Mouse (Mus musculus): ENCODE data around the gene Sgcb. TPM values are rescaled to one million over a fixed set of nuclear protein-coding genes. Genes with fewer than 3 reads are reported as not detected.

Gene Sgcb
- 19.9 and 20.5 TPM in 2 replicates for polyA plus RNA-seq (2014; fragmentation: Nextera tagmentation; extraction: Ambion mirVana)

DNA sequence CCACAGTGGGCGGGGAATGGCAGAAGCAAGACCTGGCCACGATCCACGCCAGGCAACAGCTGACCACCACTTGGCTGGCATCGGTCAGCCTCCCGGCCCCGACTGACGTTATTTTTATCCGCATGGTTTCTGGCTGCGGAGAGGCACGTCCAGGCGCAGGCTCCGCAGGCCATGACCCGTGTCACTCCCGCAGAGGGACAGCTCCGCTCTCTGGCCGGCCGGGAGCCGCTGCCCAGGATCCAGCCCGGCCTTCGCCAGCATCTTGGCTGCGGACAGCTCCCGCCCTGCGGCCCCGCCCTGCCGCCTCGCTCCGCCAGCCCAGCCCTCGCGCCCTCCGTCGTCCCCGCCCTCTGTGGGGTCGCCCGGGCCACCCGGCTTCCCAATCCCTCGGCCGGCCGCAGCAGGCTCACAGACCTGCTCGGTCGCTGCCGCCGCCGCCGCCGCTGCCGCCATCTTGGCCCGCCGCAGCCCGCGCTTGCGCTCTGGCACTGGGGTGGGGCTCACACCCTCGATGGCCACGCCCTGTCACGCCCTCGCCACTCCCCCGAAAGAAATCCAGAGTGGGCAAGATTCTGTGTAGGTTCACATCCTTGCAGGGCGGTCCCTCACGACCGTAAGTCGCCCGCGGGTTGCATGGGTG is at the start of gene Sgcb:
Gene Sgcb, minus strand, starts transcription at position 530 of the 640 bp plus-strand sequence.
- Histone ChIP-seq H3K4me2 (ENCODE audit: low read depth, low read length, severe bottlenecking) (peak within 1 kb of the TSS; percentile 83), H3K9me3 (ENCODE audit: control insufficient read depth, low read length) (no peaks in the 10 kb centered on the region), H3K9ac (ENCODE audit: low read length) (peak within 1 kb of the TSS; percentile 84), H3K27ac (ENCODE audit: low read depth, low read length) (no peak within 1 kb of the TSS), H3K4me1 (replicated peaks; ENCODE audit: control insufficient read depth, insufficient read depth, low read length) (peaks cover 18% of the 10 kb centered on the region; the same call in 1 of the 2 replicates), H3K36me3 (ENCODE audit: control insufficient read depth, insufficient read depth, low read length) (no peaks in the 10 kb centered on the region), H3K27me3 (ENCODE audit: control insufficient read depth, insufficient read depth, low read length) (peaks cover 43% of the 10 kb centered on the region), H3K4me3 (ENCODE audit: low read depth, low read length) (peak within 1 kb of the TSS; percentile 81)
- under 1% methylated on average over 62 of the region's 62 CpGs for WGBS
- DNase-seq (ENCODE audit: low spot score) (peak; percentile 92), ATAC-seq (replicated peaks; ENCODE audit: low FRiP score) (peak; percentile 86)

DNA sequence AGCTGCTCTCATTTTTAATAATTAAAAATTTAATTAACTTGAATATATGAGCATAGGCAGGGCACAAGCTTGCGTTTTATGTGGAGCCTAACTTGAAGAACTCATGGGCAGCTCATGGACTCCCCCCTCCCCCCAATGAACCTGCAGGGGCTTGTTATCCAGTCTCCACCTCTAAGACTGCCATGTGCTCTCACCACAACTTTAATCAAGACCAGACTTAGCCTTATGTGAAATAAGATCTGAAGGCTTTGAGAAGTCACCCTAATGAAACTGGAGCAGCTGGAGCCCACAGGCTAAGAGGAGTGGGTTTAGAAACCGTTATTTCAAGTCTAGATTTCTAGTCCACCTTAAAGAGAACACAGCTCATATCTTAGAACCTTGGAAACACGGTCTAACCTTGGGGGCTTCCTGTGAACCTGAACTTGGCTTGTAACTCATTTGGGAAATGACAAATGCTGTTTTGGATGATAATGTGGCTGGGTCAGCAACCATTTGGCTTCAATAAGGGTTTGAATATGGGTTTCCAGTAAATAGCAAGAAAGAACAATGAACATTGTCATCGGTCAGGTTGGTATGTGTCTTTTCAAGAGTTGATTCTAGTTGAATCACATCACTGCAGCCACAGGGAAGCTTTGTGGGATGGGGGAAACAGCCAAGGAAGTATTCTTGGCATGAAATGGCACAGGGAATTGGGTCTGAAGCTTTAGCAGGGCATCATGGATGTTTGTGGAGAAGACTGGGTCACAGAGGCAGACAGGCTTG is 46.8 kb upstream of the Sgcb start:
- WGBS, result 78% methylated on average over 4 of the region's 4 CpGs
- no peak for ATAC-seq (replicated peaks; ENCODE audit: low FRiP score)
- H3K36me3 ChIP-seq (ENCODE audit: control insufficient read depth, insufficient read depth, low read length), result no peaks in the 10 kb centered on the region
- H3K4me2 ChIP-seq (ENCODE audit: low read depth, low read length, severe bottlenecking), result no peak overlapping the region
- H3K4me1 ChIP-seq (replicated peaks; ENCODE audit: control insufficient read depth, insufficient read depth, low read length), result no peaks in the 10 kb centered on the region
- H3K27ac ChIP-seq (ENCODE audit: low read depth, low read length), result no peak overlapping the region
- no peak overlapping the region for H3K4me3 ChIP-seq (ENCODE audit: low read depth, low read length)
- DNase-seq (ENCODE audit: low spot score), result no peak
- no peaks in the 10 kb centered on the region for H3K27me3 ChIP-seq (ENCODE audit: control insufficient read depth, insufficient read depth, low read length)
- no peaks in the 10 kb centered on the region for H3K9me3 ChIP-seq (ENCODE audit: control insufficient read depth, low read length)
- H3K9ac ChIP-seq (ENCODE audit: low read length), result no peak overlapping the region

DNA sequence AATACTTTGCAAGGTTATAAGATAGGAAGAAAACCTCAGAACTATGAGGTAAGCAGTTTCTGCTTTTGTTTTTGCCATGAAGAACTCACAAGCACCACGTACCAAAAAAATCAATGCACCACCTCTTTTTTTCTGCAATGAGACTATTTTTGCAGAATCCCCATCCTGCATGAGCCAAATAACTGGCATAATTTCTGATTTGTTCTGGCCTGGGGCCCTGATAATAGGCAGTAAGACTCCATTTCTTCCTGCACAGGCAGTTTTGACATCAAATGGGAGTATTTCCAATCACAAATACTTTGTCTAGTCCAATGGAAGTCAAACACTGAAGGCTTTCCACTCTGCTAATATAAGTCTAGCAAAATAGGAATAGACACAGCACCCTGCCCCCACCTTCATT is 46.2 kb upstream of the Sgcb start:
- 88% methylated on average over 1 of the region's 1 CpGs for WGBS
- no peak overlapping the region for H3K4me2 ChIP-seq (ENCODE audit: low read depth, low read length, severe bottlenecking)
- H3K9me3 ChIP-seq (ENCODE audit: control insufficient read depth, low read length), result no peaks in the 10 kb centered on the region
- H3K36me3 ChIP-seq (ENCODE audit: control insufficient read depth, insufficient read depth, low read length), result no peaks in the 10 kb centered on the region
- H3K27me3 ChIP-seq (ENCODE audit: control insufficient read depth, insufficient read depth, low read length), result no peaks in the 10 kb centered on the region
- no peak overlapping the region for H3K27ac ChIP-seq (ENCODE audit: low read depth, low read length)
- no peaks in the 10 kb centered on the region for H3K4me1 ChIP-seq (replicated peaks; ENCODE audit: control insufficient read depth, insufficient read depth, low read length)
- DNase-seq (ENCODE audit: low spot score) (no peak), ATAC-seq (replicated peaks; ENCODE audit: low FRiP score) (no peak)
- no peak overlapping the region for H3K9ac ChIP-seq (ENCODE audit: low read length)
- H3K4me3 ChIP-seq (ENCODE audit: low read depth, low read length), result no peak overlapping the region

DNA sequence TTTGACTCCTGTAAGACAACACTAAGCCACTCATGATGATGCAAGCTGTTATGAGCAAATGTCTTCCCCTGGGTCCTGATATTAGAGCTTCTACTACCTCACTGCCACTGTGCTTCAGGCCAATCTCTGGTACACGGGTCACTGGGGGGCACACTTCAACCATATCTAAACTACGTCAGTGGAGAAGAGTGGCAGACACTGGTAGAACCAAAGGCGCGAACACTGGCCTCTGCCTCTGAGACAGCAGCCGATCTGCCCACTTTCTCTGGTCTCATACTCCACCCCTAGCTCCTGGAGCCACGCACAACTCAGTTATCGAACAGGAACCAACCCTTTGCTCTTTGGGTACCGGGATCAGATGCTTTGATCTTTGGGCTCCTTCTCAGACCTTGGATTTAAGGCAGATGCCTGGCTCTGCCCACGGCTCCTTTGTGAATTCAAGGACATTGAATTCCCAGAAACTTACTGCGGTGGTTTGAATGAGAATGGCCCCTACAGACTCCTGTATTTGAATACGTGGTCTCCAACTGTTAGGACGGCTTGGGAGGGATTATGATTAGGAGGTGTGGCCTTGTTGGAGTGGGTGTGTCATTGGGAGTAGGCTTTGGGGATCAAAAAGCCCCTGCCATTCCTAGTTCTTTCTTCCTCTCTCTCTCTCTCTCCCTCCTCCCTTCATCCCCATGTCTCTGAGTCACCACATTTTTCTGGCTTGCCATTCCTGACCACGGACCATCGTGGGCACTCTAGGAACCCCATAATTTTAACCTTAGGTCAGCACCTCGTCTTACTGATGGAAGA is 44.3 kb upstream of the Sgcb start:
- H3K27ac ChIP-seq (ENCODE audit: low read depth, low read length), result no peak overlapping the region
- no peaks in the 10 kb centered on the region for H3K27me3 ChIP-seq (ENCODE audit: control insufficient read depth, insufficient read depth, low read length)
- H3K4me1 ChIP-seq (replicated peaks; ENCODE audit: control insufficient read depth, insufficient read depth, low read length), result no peaks in the 10 kb centered on the region
- WGBS, result 32% methylated on average over 15 of the region's 15 CpGs
- H3K9me3 ChIP-seq (ENCODE audit: control insufficient read depth, low read length), result no peaks in the 10 kb centered on the region
- H3K4me2 ChIP-seq (ENCODE audit: low read depth, low read length, severe bottlenecking), result no peak overlapping the region
- ATAC-seq (replicated peaks; ENCODE audit: low FRiP score), result no peak
- no peak for DNase-seq (ENCODE audit: low spot score)
- no peak overlapping the region for H3K9ac ChIP-seq (ENCODE audit: low read length)
- H3K4me3 ChIP-seq (ENCODE audit: low read depth, low read length), result no peak overlapping the region
- H3K36me3 ChIP-seq (ENCODE audit: control insufficient read depth, insufficient read depth, low read length), result no peaks in the 10 kb centered on the region

DNA sequence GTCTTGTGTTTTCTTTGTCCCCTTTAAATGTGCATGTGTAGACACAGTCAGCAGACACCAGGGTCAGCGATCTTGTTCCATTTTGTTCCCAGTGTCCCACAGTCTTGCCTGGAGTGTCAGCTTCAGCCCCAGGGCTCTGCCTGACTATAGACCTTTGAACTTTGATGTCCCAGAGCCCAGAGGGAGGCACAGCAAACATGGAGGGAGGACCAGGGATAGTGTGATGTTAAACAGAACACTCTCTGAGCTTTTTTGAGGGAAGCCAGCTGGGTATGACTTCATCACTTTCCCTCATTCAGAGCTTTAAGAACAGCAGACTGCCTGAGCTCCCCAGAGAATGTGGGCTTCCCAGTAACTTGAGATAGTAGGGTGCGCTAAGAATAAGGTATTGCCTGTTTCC is 42.6 kb upstream of the Sgcb start:
- Histone ChIP-seq H3K4me1 (replicated peaks; ENCODE audit: control insufficient read depth, insufficient read depth, low read length) (no peaks in the 10 kb centered on the region), H3K9me3 (ENCODE audit: control insufficient read depth, low read length) (no peaks in the 10 kb centered on the region), H3K4me2 (ENCODE audit: low read depth, low read length, severe bottlenecking) (no peak overlapping the region), H3K27ac (ENCODE audit: low read depth, low read length) (no peak overlapping the region), H3K36me3 (ENCODE audit: control insufficient read depth, insufficient read depth, low read length) (no peaks in the 10 kb centered on the region), H3K9ac (ENCODE audit: low read length) (no peak overlapping the region), H3K4me3 (ENCODE audit: low read depth, low read length) (no peak overlapping the region), H3K27me3 (ENCODE audit: control insufficient read depth, insufficient read depth, low read length) (no peaks in the 10 kb centered on the region)
- DNase-seq (ENCODE audit: low spot score) (no peak), ATAC-seq (replicated peaks; ENCODE audit: low FRiP score) (no peak)
- 79% methylated on average over 2 of the region's 2 CpGs for WGBS

DNA sequence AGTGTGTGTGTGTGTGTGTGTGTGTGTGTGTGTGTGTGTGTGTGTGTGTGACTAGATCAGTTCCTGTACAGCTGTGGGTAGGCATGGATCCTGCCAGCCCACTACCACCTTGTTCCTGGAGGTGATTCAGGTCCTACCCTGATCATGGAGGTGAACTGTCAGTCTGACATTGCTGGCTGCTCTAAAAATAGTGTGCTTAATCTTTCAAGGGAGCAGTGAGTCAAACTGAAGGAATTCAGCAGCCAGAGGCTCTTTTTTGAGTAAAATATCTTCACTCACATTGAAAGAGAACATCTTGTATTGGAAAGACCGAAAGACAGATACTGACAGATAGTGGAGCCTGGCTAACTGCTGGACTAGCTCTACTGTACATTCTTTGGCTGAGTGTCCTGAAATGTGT is 41.0 kb upstream of the Sgcb start:
- 85% methylated on average over 1 of the region's 1 CpGs for WGBS
- no peaks in the 10 kb centered on the region for H3K36me3 ChIP-seq (ENCODE audit: control insufficient read depth, insufficient read depth, low read length)
- no peak for DNase-seq (ENCODE audit: low spot score)
- H3K4me3 ChIP-seq (ENCODE audit: low read depth, low read length), result no peak overlapping the region
- H3K4me1 ChIP-seq (replicated peaks; ENCODE audit: control insufficient read depth, insufficient read depth, low read length), result no peaks in the 10 kb centered on the region
- H3K4me2 ChIP-seq (ENCODE audit: low read depth, low read length, severe bottlenecking), result no peak overlapping the region
- H3K27ac ChIP-seq (ENCODE audit: low read depth, low read length), result no peak overlapping the region
- H3K9me3 ChIP-seq (ENCODE audit: control insufficient read depth, low read length), result no peaks in the 10 kb centered on the region
- H3K9ac ChIP-seq (ENCODE audit: low read length), result no peak overlapping the region
- ATAC-seq (replicated peaks; ENCODE audit: low FRiP score), result no peak
- no peaks in the 10 kb centered on the region for H3K27me3 ChIP-seq (ENCODE audit: control insufficient read depth, insufficient read depth, low read length)

DNA sequence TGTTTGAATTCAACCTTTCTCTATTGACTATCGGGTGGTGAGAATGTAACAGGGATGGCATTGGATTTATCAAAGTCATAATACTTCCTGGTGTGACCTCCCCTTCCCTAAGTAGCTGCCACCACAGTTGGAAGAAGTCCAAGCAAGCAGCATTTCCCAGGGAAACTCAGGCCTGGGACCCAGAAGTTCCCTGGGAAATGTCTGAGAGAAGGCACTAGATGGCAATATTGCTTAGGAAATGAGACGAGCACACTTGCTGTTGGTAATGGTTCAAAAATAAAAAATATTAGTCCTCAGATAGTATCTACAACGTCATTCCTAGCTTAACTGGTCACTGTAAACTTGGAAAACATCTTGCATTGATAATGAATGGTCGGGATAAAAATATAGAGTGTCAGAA is 38.6 kb upstream of the Sgcb start:
- Histone ChIP-seq H3K27me3 (ENCODE audit: control insufficient read depth, insufficient read depth, low read length) (no peaks in the 10 kb centered on the region), H3K27ac (ENCODE audit: low read depth, low read length) (no peak overlapping the region), H3K4me1 (replicated peaks; ENCODE audit: control insufficient read depth, insufficient read depth, low read length) (no peaks in the 10 kb centered on the region), H3K9me3 (ENCODE audit: control insufficient read depth, low read length) (no peaks in the 10 kb centered on the region), H3K4me2 (ENCODE audit: low read depth, low read length, severe bottlenecking) (no peak overlapping the region), H3K36me3 (ENCODE audit: control insufficient read depth, insufficient read depth, low read length) (no peaks in the 10 kb centered on the region), H3K4me3 (ENCODE audit: low read depth, low read length) (no peak overlapping the region), H3K9ac (ENCODE audit: low read length) (no peak overlapping the region)
- WGBS, result 42% methylated on average over 4 of the region's 4 CpGs
- DNase-seq (ENCODE audit: low spot score), result no peak
- ATAC-seq (replicated peaks; ENCODE audit: low FRiP score), result no peak

DNA sequence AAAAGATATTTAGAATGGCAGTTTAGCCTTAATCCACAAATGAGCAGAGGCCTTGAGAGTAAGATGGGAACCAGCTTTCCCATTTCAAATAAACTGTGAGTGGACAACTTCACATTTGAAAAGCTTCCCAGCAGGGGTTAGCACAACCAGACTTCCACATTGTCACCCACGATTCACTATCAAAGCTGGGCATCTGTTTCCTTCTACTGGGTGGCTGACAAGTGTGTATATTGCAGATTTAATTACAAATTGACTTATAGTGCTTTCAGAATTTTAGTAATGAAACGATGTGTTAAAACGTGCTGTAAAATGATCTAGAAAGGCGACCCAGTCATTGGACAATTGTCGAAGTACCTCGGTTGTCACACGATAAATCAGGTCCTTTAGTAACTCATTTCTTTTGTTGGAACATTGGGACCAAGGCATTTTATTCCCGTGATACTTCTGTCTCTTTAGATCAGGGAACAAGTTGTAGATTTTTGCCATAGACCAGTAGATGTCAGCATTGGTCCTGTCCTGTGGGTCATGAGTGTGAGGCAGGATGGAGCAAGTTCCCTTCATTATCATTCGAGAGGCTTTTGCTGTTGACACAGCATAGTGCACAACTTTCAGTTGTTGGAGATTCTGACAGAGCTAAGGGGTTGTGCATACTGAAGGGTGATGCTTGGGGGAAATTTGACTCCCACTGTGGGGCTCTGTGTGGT is 36.3 kb upstream of the Sgcb start:
- DNase-seq (ENCODE audit: low spot score), result no peak

More for the DNA sequence above, 36.3 kb upstream of the Sgcb start:
- no peak overlapping the region for H3K27ac ChIP-seq (ENCODE audit: low read depth, low read length)
- no peaks in the 10 kb centered on the region for H3K4me1 ChIP-seq (replicated peaks; ENCODE audit: control insufficient read depth, insufficient read depth, low read length)
- H3K9ac ChIP-seq (ENCODE audit: low read length), result no peak overlapping the region
- H3K36me3 ChIP-seq (ENCODE audit: control insufficient read depth, insufficient read depth, low read length), result no peaks in the 10 kb centered on the region
- no peak overlapping the region for H3K4me2 ChIP-seq (ENCODE audit: low read depth, low read length, severe bottlenecking)
- WGBS, result 67% methylated on average over 9 of the region's 9 CpGs
- no peaks in the 10 kb centered on the region for H3K27me3 ChIP-seq (ENCODE audit: control insufficient read depth, insufficient read depth, low read length)
- no peaks in the 10 kb centered on the region for H3K9me3 ChIP-seq (ENCODE audit: control insufficient read depth, low read length)
- ATAC-seq (replicated peaks; ENCODE audit: low FRiP score), result no peak
- H3K4me3 ChIP-seq (ENCODE audit: low read depth, low read length), result no peak overlapping the region
